Mouse (Mus musculus) cerebellum, adult 2 months (tissue): Measurements from ENCODE around the gene Gm12184.

Experiments
- CTCF ChIP-seq: fragments of 200-500 bp; IDR thresholded peaks from 2 replicates; pipeline ENCODE4 v1.5.1; 2011; ENCODE audit warnings: low read depth, mild to moderate bottlenecking, control low read depth, low read length, moderate library complexity, borderline replicate concordance; ENCODE audit not compliant: insufficient read depth
- POLR2A ChIP-seq: fragments of 200-500 bp; IDR thresholded peaks from 2 replicates; pipeline ENCODE4 v1.6.1; 2011; ENCODE audit warnings: low read length, control low read depth, borderline replicate concordance; ENCODE audit not compliant: insufficient read depth

GRCm38 (mm10) chr11:48873591-48874290 lies 47.3 kb upstream of the Gm12184 start:
- TF ChIP-seq POLR2A: no peak
- TF ChIP-seq CTCF: no peak
